Mouse (Mus musculus) intestine, embryonic 14.5 days (tissue): Measurements from ENCODE around the gene Olfr459. TPM values are rescaled to one million over a fixed set of nuclear protein-coding genes. Genes with fewer than 3 reads are reported as not detected.

Experiments used
- ATAC-seq: fragments of 200-750 bp; cut with Nextera tagmentation; replicated peaks from 2 replicates; pipeline ENCODE4 v1.8.0; 2017; ENCODE audit warnings: low read depth, moderate number of reproducible peaks, moderate TSS enrichment, moderate library complexity; ENCODE audit not compliant: low FRiP score, low TSS enrichment
- DNase-seq: peaks from one replicate; pipeline ENCODE4 v3.0.0-alpha.2; 2018; ENCODE audit warnings: low spot score
- H3K27ac ChIP-seq: fragments of 300-500 bp; sonication (generic); 2 replicates; pipeline ENCODE4 v1.5.1; 2014; ENCODE audit warnings: low read depth, mild to moderate bottlenecking, control low read depth
- H3K27me3 ChIP-seq: fragments of 300-500 bp; sonication (generic); replicated peaks from 2 replicates; pipeline ENCODE4 v1.6.1; 2014; ENCODE audit warnings: low read length, control low read depth; ENCODE audit not compliant: control insufficient read depth, insufficient read depth
- H3K36me3 ChIP-seq: fragments of 300-500 bp; sonication (generic); 2 replicates; pipeline ENCODE4 v1.6.1; 2014; ENCODE audit warnings: low read length, control low read depth; ENCODE audit not compliant: control insufficient read depth, insufficient read depth
- H3K4me1 ChIP-seq: fragments of 300-500 bp; sonication (generic); replicated peaks from 2 replicates; pipeline ENCODE4 v1.6.1; 2014; ENCODE audit warnings: low read length, control low read depth, mixed read lengths; ENCODE audit not compliant: control insufficient read depth, insufficient read depth
- H3K4me2 ChIP-seq: fragments of 300-500 bp; sonication (generic); 2 replicates; pipeline ENCODE4 v1.6.1; 2014; ENCODE audit warnings: low read length
- H3K4me3 ChIP-seq: fragments of 300-500 bp; sonication (generic); 2 replicates; pipeline ENCODE4 v1.5.1; 2014; ENCODE audit warnings: low read depth, low read length, control low read depth, mixed read lengths
- H3K9ac ChIP-seq: fragments of 300-500 bp; sonication (generic); 2 replicates; pipeline ENCODE4 v1.6.1; 2014; ENCODE audit warnings: mild to moderate bottlenecking, low read length
- H3K9me3 ChIP-seq: fragments of 300-500 bp; sonication (generic); 2 replicates; pipeline ENCODE4 v1.6.1; 2016; ENCODE audit warnings: low read length, control low read depth; ENCODE audit not compliant: control insufficient read depth
- WGBS: fragments of 180-500 bp; shearing (Covaris S2); extraction: QIAGEN DNeasy Blood & Tissue Kit; methylation state at CpG from one replicate; pipeline ENCODE4 v1.1.7; 2014; 5-methylcytosine and 5-hydroxymethylcytosine counted together
- polyA plus RNA-seq: library from polyadenylated mRNA; unstranded; fragments of >200 nt; fragmentation: Nextera tagmentation; extraction: Ambion mirVana; gene quantifications from 2 replicates; pipeline ENCODE4 v1.2.1, GENCODE M21; 2014

The Olfr459 gene
- polyA plus RNA-seq: 0.04 TPM in 1 of 2 replicates, not detected in the other

GRCm38 (mm10) chr6:41775077-41775476 lies at the start of gene Olfr459:
Gene Olfr459 (minus strand): TSS chr6:41775177.
- WGBS: 77% methylated on average over 7 of the region's 7 CpGs
- H3K9me3 ChIP-seq: no peaks in the 10 kb centered on the region
- no peaks in the 10 kb centered on the region for H3K27me3 ChIP-seq
- DNase-seq (no peak), ATAC-seq (no peak)
- no peak within 1 kb of the TSS for H3K4me3 ChIP-seq
- no peak within 1 kb of the TSS for H3K4me2 ChIP-seq
- H3K9ac ChIP-seq: no peak within 1 kb of the TSS
- H3K4me1 ChIP-seq: no peaks in the 10 kb centered on the region
- no peak within 1 kb of the TSS for H3K27ac ChIP-seq
- H3K36me3 ChIP-seq: no peaks in the 10 kb centered on the region

GRCm38 (mm10) chr6:41824086-41824485 lies 49.1 kb upstream of the Olfr459 start:
- Histone ChIP-seq H3K36me3 (no peaks in the 10 kb centered on the region), H3K9me3 (no peaks in the 10 kb centered on the region), H3K9ac (no peak overlapping the region), H3K27ac (no peak overlapping the region), H3K27me3 (no peaks in the 10 kb centered on the region), H3K4me2 (no peak overlapping the region), H3K4me1 (no peaks in the 10 kb centered on the region), H3K4me3 (no peak overlapping the region)
- DNase-seq (no peak), ATAC-seq (no peak)

GRCm38 (mm10) chr6:41786700-41787099 lies 11.7 kb upstream of the Olfr459 start:
- Histone ChIP-seq H3K36me3 (no peaks in the 10 kb centered on the region), H3K4me3 (no peak overlapping the region), H3K9me3 (no peaks in the 10 kb centered on the region), H3K9ac (no peak overlapping the region), H3K27me3 (no peaks in the 10 kb centered on the region), H3K27ac (no peak overlapping the region), H3K4me2 (no peak overlapping the region), H3K4me1 (no peaks in the 10 kb centered on the region)
- DNase-seq (no peak), ATAC-seq (no peak)
- WGBS: 88% methylated on average over 2 of the region's 2 CpGs

GRCm38 (mm10) chr6:41775721-41776120 lies 744 bp upstream of the Olfr459 start:
- no peak for ATAC-seq
- DNase-seq: no peak
- Histone ChIP-seq H3K4me2 (no peak overlapping the region), H3K9me3 (no peaks in the 10 kb centered on the region), H3K27ac (no peak overlapping the region), H3K4me1 (no peaks in the 10 kb centered on the region), H3K4me3 (no peak overlapping the region), H3K36me3 (no peaks in the 10 kb centered on the region), H3K9ac (no peak overlapping the region), H3K27me3 (no peaks in the 10 kb centered on the region)
- WGBS: 70% methylated on average over 6 of the region's 6 CpGs

- WGBS: 71% methylated on average over 1 of the region's 1 CpGs
- DNase-seq (no peak), ATAC-seq (no peak)
- Histone ChIP-seq H3K27me3 (no peaks in the 10 kb centered on the region), H3K36me3 (no peaks in the 10 kb centered on the region), H3K4me1 (no peaks in the 10 kb centered on the region), H3K4me2 (no peak overlapping the region), H3K9ac (no peak overlapping the region), H3K27ac (no peak overlapping the region), H3K4me3 (no peak overlapping the region), H3K9me3 (no peaks in the 10 kb centered on the region)
Measured at GRCm38 (mm10) chr6:41769872-41770271, 5.1 kb downstream of the Olfr459 start.

- ATAC-seq: no peak
- no peaks in the 10 kb centered on the region for H3K27me3 ChIP-seq
Measured at GRCm38 (mm10) chr6:41764306-41764705, 10.7 kb downstream of the Olfr459 start.

GRCm38 (mm10) chr6:41762370-41762757 lies 12.6 kb downstream of the Olfr459 start:
- Histone ChIP-seq H3K4me3 (no peak overlapping the region), H3K4me1 (no peaks in the 10 kb centered on the region), H3K9me3 (no peaks in the 10 kb centered on the region), H3K27ac (no peak overlapping the region), H3K4me2 (no peak overlapping the region), H3K27me3 (no peaks in the 10 kb centered on the region), H3K36me3 (no peaks in the 10 kb centered on the region), H3K9ac (no peak overlapping the region)
- no peak for DNase-seq
- ATAC-seq: no peak
- WGBS: 70% methylated on average over 1 of the region's 1 CpGs

More at GRCm38 (mm10) chr6:41764306-41764705, 10.7 kb downstream of the Olfr459 start:
- Histone ChIP-seq H3K36me3 (no peaks in the 10 kb centered on the region), H3K4me3 (no peak overlapping the region), H3K4me1 (no peaks in the 10 kb centered on the region), H3K9me3 (no peaks in the 10 kb centered on the region), H3K27ac (no peak overlapping the region), H3K9ac (no peak overlapping the region), H3K4me2 (no peak overlapping the region)
- no peak for DNase-seq
- WGBS: 88% methylated on average over 5 of the region's 5 CpGs

GRCm38 (mm10) chr6:41761702-41762369 lies 13.1 kb downstream of the Olfr459 start:
- no peaks in the 10 kb centered on the region for H3K9me3 ChIP-seq
- WGBS: 3% methylated on average over 1 of the region's 1 CpGs
- no peaks in the 10 kb centered on the region for H3K27me3 ChIP-seq
- H3K9ac ChIP-seq: no peak overlapping the region
- peak; percentile 62 for DNase-seq
- H3K27ac ChIP-seq: no peak overlapping the region
- no peak overlapping the region for H3K4me2 ChIP-seq
- no peaks in the 10 kb centered on the region for H3K4me1 ChIP-seq
- no peak overlapping the region for H3K4me3 ChIP-seq
- ATAC-seq: peak; percentile 78
- H3K36me3 ChIP-seq: no peaks in the 10 kb centered on the region

GRCm38 (mm10) chr6:41759618-41760017 lies 15.4 kb downstream of the Olfr459 start:
- H3K9me3 ChIP-seq: no peaks in the 10 kb centered on the region
- no peaks in the 10 kb centered on the region for H3K27me3 ChIP-seq
- no peaks in the 10 kb centered on the region for H3K36me3 ChIP-seq
- H3K4me1 ChIP-seq: no peaks in the 10 kb centered on the region
- no peak overlapping the region for H3K9ac ChIP-seq
- H3K27ac ChIP-seq: no peak overlapping the region
- WGBS: 85% methylated on average over 2 of the region's 2 CpGs
- no peak overlapping the region for H3K4me3 ChIP-seq
- H3K4me2 ChIP-seq: no peak overlapping the region
- DNase-seq (no peak), ATAC-seq (no peak)
